Mouse (Mus musculus): Measurements from ENCODE around the gene Plekhm1. TPM values are rescaled to one million over a fixed set of nuclear protein-coding genes. Genes with fewer than 3 reads are reported as not detected.

Gene Plekhm1
- polyA plus RNA-seq, 1 experiment from 2014 or later = 7.6 TPM

- H3K36me3 ChIP-seq (ENCODE audit: control insufficient read depth, insufficient read depth, low read length) = no peaks in the 10 kb centered on the region
- WGBS = 76% methylated on average over 19 of the region's 19 CpGs
- H3K27me3 ChIP-seq (ENCODE audit: control insufficient read depth, insufficient read depth, low read length) = no peaks in the 10 kb centered on the region
- DNase-seq (ENCODE audit: low spot score, missing footprints) (no peak), ATAC-seq (ENCODE audit: low FRiP score) (no peak)
- H3K4me2 ChIP-seq = no peak overlapping the region
- no peak overlapping the region for H3K27ac ChIP-seq (ENCODE audit: low read depth, low read length)
- no peaks in the 10 kb centered on the region for H3K9me3 ChIP-seq (ENCODE audit: control insufficient read depth, low read length)
- H3K4me3 ChIP-seq (ENCODE audit: low read depth, low read length) = no peak overlapping the region
- no peaks in the 10 kb centered on the region for H3K4me1 ChIP-seq (ENCODE audit: control insufficient read depth, insufficient read depth, low read length)
- no peak overlapping the region for H3K9ac ChIP-seq (ENCODE audit: low read length)
Observed at GRCm38 (mm10) chr11:103344494-103345332, 67.8 kb downstream of the Plekhm1 start.

- Histone ChIP-seq H3K27ac (ENCODE audit: low read depth, low read length) (no peak overlapping the region), H3K9ac (ENCODE audit: low read length) (no peak overlapping the region), H3K4me2 (no peak overlapping the region), H3K9me3 (ENCODE audit: control insufficient read depth, low read length) (no peaks in the 10 kb centered on the region), H3K4me1 (ENCODE audit: control insufficient read depth, insufficient read depth, low read length) (no peaks in the 10 kb centered on the region), H3K4me3 (ENCODE audit: low read depth, low read length) (no peak overlapping the region), H3K36me3 (ENCODE audit: control insufficient read depth, insufficient read depth, low read length) (no peaks in the 10 kb centered on the region), H3K27me3 (ENCODE audit: control insufficient read depth, insufficient read depth, low read length) (no peaks in the 10 kb centered on the region)
- DNase-seq (ENCODE audit: low spot score, missing footprints) (no peak), ATAC-seq (ENCODE audit: low FRiP score) (no peak)
- 81% methylated on average over 1 of the region's 1 CpGs for WGBS
Observed at GRCm38 (mm10) chr11:103343881-103344280, 68.6 kb downstream of the Plekhm1 start.

GRCm38 (mm10) chr11:103343063-103343462, 69.4 kb downstream of the Plekhm1 start:
- Histone ChIP-seq H3K9ac (ENCODE audit: low read length) (no peak overlapping the region), H3K4me1 (ENCODE audit: control insufficient read depth, insufficient read depth, low read length) (no peaks in the 10 kb centered on the region), H3K27ac (ENCODE audit: low read depth, low read length) (no peak overlapping the region), H3K4me2 (no peak overlapping the region), H3K27me3 (ENCODE audit: control insufficient read depth, insufficient read depth, low read length) (no peaks in the 10 kb centered on the region), H3K36me3 (ENCODE audit: control insufficient read depth, insufficient read depth, low read length) (no peaks in the 10 kb centered on the region), H3K4me3 (ENCODE audit: low read depth, low read length) (no peak overlapping the region), H3K9me3 (ENCODE audit: control insufficient read depth, low read length) (no peaks in the 10 kb centered on the region)
- no peak for DNase-seq (ENCODE audit: low spot score, missing footprints)
- 85% methylated on average over 6 of the region's 6 CpGs for WGBS
- no peak for ATAC-seq (ENCODE audit: low FRiP score)

- Histone ChIP-seq H3K9ac (ENCODE audit: low read length) (no peak overlapping the region), H3K9me3 (ENCODE audit: control insufficient read depth, low read length) (no peaks in the 10 kb centered on the region), H3K4me3 (ENCODE audit: low read depth, low read length) (no peak overlapping the region), H3K36me3 (ENCODE audit: control insufficient read depth, insufficient read depth, low read length) (no peaks in the 10 kb centered on the region), H3K27ac (ENCODE audit: low read depth, low read length) (no peak overlapping the region), H3K4me1 (ENCODE audit: control insufficient read depth, insufficient read depth, low read length) (no peaks in the 10 kb centered on the region), H3K27me3 (ENCODE audit: control insufficient read depth, insufficient read depth, low read length) (no peaks in the 10 kb centered on the region), H3K4me2 (no peak overlapping the region)
- WGBS = 50% methylated on average over 7 of the region's 7 CpGs
- DNase-seq (ENCODE audit: low spot score, missing footprints) (no peak), ATAC-seq (ENCODE audit: low FRiP score) (no peak)
Observed at GRCm38 (mm10) chr11:103340677-103341076, 71.8 kb downstream of the Plekhm1 start.

GRCm38 (mm10) chr11:103340130-103340529, 72.4 kb downstream of the Plekhm1 start:
- Histone ChIP-seq H3K9me3 (ENCODE audit: control insufficient read depth, low read length) (no peaks in the 10 kb centered on the region), H3K36me3 (ENCODE audit: control insufficient read depth, insufficient read depth, low read length) (no peaks in the 10 kb centered on the region), H3K27me3 (ENCODE audit: control insufficient read depth, insufficient read depth, low read length) (no peaks in the 10 kb centered on the region), H3K27ac (ENCODE audit: low read depth, low read length) (no peak overlapping the region), H3K4me3 (ENCODE audit: low read depth, low read length) (no peak overlapping the region), H3K9ac (ENCODE audit: low read length) (no peak overlapping the region), H3K4me2 (0 out of 2 replicates have a peak overlapping the region, but pooled peaks have one; percentile 15), H3K4me1 (ENCODE audit: control insufficient read depth, insufficient read depth, low read length) (no peaks in the 10 kb centered on the region)
- no peak for ATAC-seq (ENCODE audit: low FRiP score)
- no peak for DNase-seq (ENCODE audit: low spot score, missing footprints)
- WGBS = 76% methylated on average over 19 of the region's 19 CpGs

GRCm38 (mm10) chr11:103339414-103340119, 72.9 kb downstream of the Plekhm1 start:
- no peak for ATAC-seq (ENCODE audit: low FRiP score)
- Histone ChIP-seq H3K9ac (ENCODE audit: low read length) (no peak overlapping the region), H3K9me3 (ENCODE audit: control insufficient read depth, low read length) (no peaks in the 10 kb centered on the region), H3K4me1 (ENCODE audit: control insufficient read depth, insufficient read depth, low read length) (no peaks in the 10 kb centered on the region), H3K27me3 (ENCODE audit: control insufficient read depth, insufficient read depth, low read length) (no peaks in the 10 kb centered on the region; the same call in 1 of the 2 replicates), H3K36me3 (ENCODE audit: control insufficient read depth, insufficient read depth, low read length) (no peaks in the 10 kb centered on the region), H3K4me2 (0 out of 2 replicates have a peak overlapping the region, but pooled peaks have one; percentile 15), H3K27ac (ENCODE audit: low read depth, low read length) (no peak overlapping the region), H3K4me3 (ENCODE audit: low read depth, low read length) (no peak overlapping the region)
- 50% methylated on average over 14 of the region's 19 CpGs for WGBS
- DNase-seq (ENCODE audit: low spot score, missing footprints) = no peak

- Histone ChIP-seq H3K9me3 (ENCODE audit: control insufficient read depth, low read length) (no peaks in the 10 kb centered on the region), H3K9ac (ENCODE audit: low read length) (no peak overlapping the region), H3K27me3 (ENCODE audit: control insufficient read depth, insufficient read depth, low read length) (peaks cover 7% of the 10 kb centered on the region), H3K4me1 (ENCODE audit: control insufficient read depth, insufficient read depth, low read length) (no peaks in the 10 kb centered on the region), H3K27ac (ENCODE audit: low read depth, low read length) (no peak overlapping the region), H3K4me3 (ENCODE audit: low read depth, low read length) (no peak overlapping the region), H3K4me2 (no peak overlapping the region), H3K36me3 (ENCODE audit: control insufficient read depth, insufficient read depth, low read length) (no peaks in the 10 kb centered on the region)
- no peak for ATAC-seq (ENCODE audit: low FRiP score)
- WGBS = 91% methylated on average over 6 of the region's 6 CpGs
- no peak for DNase-seq (ENCODE audit: low spot score, missing footprints)
Observed at GRCm38 (mm10) chr11:103338671-103339070, 73.8 kb downstream of the Plekhm1 start.

- H3K4me3 ChIP-seq (ENCODE audit: low read depth, low read length) = no peak overlapping the region
- H3K27ac ChIP-seq (ENCODE audit: low read depth, low read length) = no peak overlapping the region
- no peak overlapping the region for H3K9ac ChIP-seq (ENCODE audit: low read length)
- H3K36me3 ChIP-seq (ENCODE audit: control insufficient read depth, insufficient read depth, low read length) = no peaks in the 10 kb centered on the region
- no peak overlapping the region for H3K4me2 ChIP-seq
- no peak for DNase-seq (ENCODE audit: low spot score, missing footprints)
- H3K27me3 ChIP-seq (ENCODE audit: control insufficient read depth, insufficient read depth, low read length) = peaks cover 13% of the 10 kb centered on the region
- no peaks in the 10 kb centered on the region for H3K4me1 ChIP-seq (ENCODE audit: control insufficient read depth, insufficient read depth, low read length)
- H3K9me3 ChIP-seq (ENCODE audit: control insufficient read depth, low read length) = no peaks in the 10 kb centered on the region
- 81% methylated on average over 7 of the region's 7 CpGs for WGBS
- ATAC-seq (ENCODE audit: low FRiP score) = no peak
Observed at GRCm38 (mm10) chr11:103338119-103338518, 74.4 kb downstream of the Plekhm1 start.

GRCm38 (mm10) chr11:103337180-103337579, 75.3 kb downstream of the Plekhm1 start:
- 94% methylated on average over 2 of the region's 2 CpGs for WGBS

More at GRCm38 (mm10) chr11:103337180-103337579, 75.3 kb downstream of the Plekhm1 start:
- DNase-seq (ENCODE audit: low spot score, missing footprints) (no peak), ATAC-seq (ENCODE audit: low FRiP score) (no peak)
- no peak overlapping the region for H3K9ac ChIP-seq (ENCODE audit: low read length)
- H3K4me1 ChIP-seq (ENCODE audit: control insufficient read depth, insufficient read depth, low read length) = peaks cover 2% of the 10 kb centered on the region; the same call in 1 of the 2 replicates
- H3K27me3 ChIP-seq (ENCODE audit: control insufficient read depth, insufficient read depth, low read length) = peaks cover 18% of the 10 kb centered on the region
- H3K27ac ChIP-seq (ENCODE audit: low read depth, low read length) = no peak overlapping the region
- H3K4me3 ChIP-seq (ENCODE audit: low read depth, low read length) = no peak overlapping the region
- H3K9me3 ChIP-seq (ENCODE audit: control insufficient read depth, low read length) = no peaks in the 10 kb centered on the region
- H3K36me3 ChIP-seq (ENCODE audit: control insufficient read depth, insufficient read depth, low read length) = no peaks in the 10 kb centered on the region
- H3K4me2 ChIP-seq = no peak overlapping the region

Data from midbrain, embryonic 11.5 days (tissue).